Mouse (Mus musculus) midbrain, embryonic 12.5 days (tissue): ENCODE data around the gene Gpi1. TPM values are rescaled to one million over a fixed set of nuclear protein-coding genes. Genes with fewer than 3 reads are reported as not detected.

Experiments used
- ATAC-seq: fragments of 200-750 bp; cut with Nextera tagmentation; 2 replicates; pipeline ENCODE4 v1.8.0; 2017; ENCODE audit warnings: low read depth, moderate TSS enrichment, moderate library complexity; ENCODE audit not compliant: low FRiP score
- H3K27ac ChIP-seq: fragments of 300-500 bp; sonication (generic); replicated peaks from 2 replicates; pipeline ENCODE4 v1.5.1; 2016; ENCODE audit warnings: mild to moderate bottlenecking
- H3K27me3 ChIP-seq: fragments of 300-500 bp; sonication (generic); 2 replicates; pipeline ENCODE4 v1.6.1; 2016; ENCODE audit warnings: mild to moderate bottlenecking
- H3K36me3 ChIP-seq: fragments of 300-500 bp; sonication (generic); 2 replicates; pipeline ENCODE4 v1.6.1; 2016
- H3K4me1 ChIP-seq: fragments of 300-500 bp; sonication (generic); 2 replicates; pipeline ENCODE4 v1.6.1; 2016
- H3K4me2 ChIP-seq: fragments of 300-500 bp; sonication (generic); replicated peaks from 2 replicates; pipeline ENCODE4 v1.6.1; 2016; ENCODE audit warnings: mild to moderate bottlenecking, moderate library complexity
- H3K4me3 ChIP-seq: fragments of 300-500 bp; sonication (generic); 2 replicates; pipeline ENCODE4 v1.5.1; 2016; ENCODE audit warnings: mild to moderate bottlenecking
- H3K9ac ChIP-seq: fragments of 300-500 bp; sonication (generic); replicated peaks from 2 replicates; pipeline ENCODE4 v1.6.1; 2016; ENCODE audit warnings: mild to moderate bottlenecking, moderate library complexity
- H3K9me3 ChIP-seq: fragments of 300-500 bp; sonication (generic); 2 replicates; pipeline ENCODE4 v1.6.1; 2016; ENCODE audit warnings: mild to moderate bottlenecking
- WGBS: fragments of 180-500 bp; shearing (Covaris S2); methylation state at CpG from one replicate; pipeline ENCODE4 v1.1.7; 2016; 5-methylcytosine and 5-hydroxymethylcytosine counted together
- polyA plus RNA-seq: library from polyadenylated mRNA; unstranded; fragments of >200 nt; fragmentation: Nextera tagmentation; extraction: Ambion mirVana; gene quantifications from 2 replicates; pipeline ENCODE4 v1.2.1, GENCODE M21; 2016

Gene Gpi1
- polyA plus RNA-seq, 1 experiment from 2014 or later: 218 TPM

- Histone ChIP-seq H3K9ac (peak within 1 kb of the TSS; percentile 96), H3K27me3 (no peaks in the 10 kb centered on the region), H3K4me1 (peaks cover 11% of the 10 kb centered on the region), H3K36me3 (peaks cover 9% of the 10 kb centered on the region), H3K9me3 (no peaks in the 10 kb centered on the region), H3K27ac (peak within 1 kb of the TSS; percentile 89), H3K4me3 (peak within 1 kb of the TSS; percentile 91), H3K4me2 (peak within 1 kb of the TSS; percentile 75)
- 80% methylated on average over 3 of the region's 3 CpGs for WGBS
- ATAC-seq: no peak
Measured at GRCm38 (mm10) chr7:34169454-34169853, 60.7 kb downstream of the Gpi1 start, which contains the start of gene Uba2. Uba2 (minus strand) TSS chr7:34169599.

- Histone ChIP-seq H3K36me3 (peaks cover 15% of the 10 kb centered on the region), H3K9me3 (no peaks in the 10 kb centered on the region), H3K4me1 (peaks cover 11% of the 10 kb centered on the region), H3K27ac (peak overlapping the region; percentile 89), H3K9ac (peak overlapping the region; percentile 96), H3K4me2 (peak overlapping the region; percentile 75), H3K4me3 (peak overlapping the region; percentile 91), H3K27me3 (no peaks in the 10 kb centered on the region)
- ATAC-seq: peak; percentile 96
- WGBS: 10% methylated on average over 30 of the region's 30 CpGs
Measured at GRCm38 (mm10) chr7:34168470-34169251, 61.5 kb downstream of the Gpi1 start.

GRCm38 (mm10) chr7:34167766-34168469 is 62.2 kb downstream of the Gpi1 start:
- WGBS: under 1% methylated on average over 54 of the region's 54 CpGs
- Histone ChIP-seq H3K27ac (peak overlapping the region; percentile 89), H3K4me2 (peak overlapping the region; percentile 75), H3K4me3 (peak overlapping the region; percentile 91), H3K9ac (peak overlapping the region; percentile 96), H3K36me3 (peaks cover 23% of the 10 kb centered on the region), H3K27me3 (no peaks in the 10 kb centered on the region), H3K9me3 (no peaks in the 10 kb centered on the region), H3K4me1 (peaks cover 11% of the 10 kb centered on the region)
- peak; percentile 8 for ATAC-seq

GRCm38 (mm10) chr7:34166850-34167249 is 63.3 kb downstream of the Gpi1 start:
- Histone ChIP-seq H3K4me2 (peak overlapping the region; percentile 30), H3K9me3 (no peaks in the 10 kb centered on the region), H3K27me3 (no peaks in the 10 kb centered on the region), H3K9ac (no peak overlapping the region), H3K4me3 (0 out of 2 replicates have a peak overlapping the region, but pooled peaks have one; percentile 9), H3K4me1 (peaks cover 11% of the 10 kb centered on the region), H3K27ac (no peak overlapping the region), H3K36me3 (peaks cover 33% of the 10 kb centered on the region)
- 51% methylated on average over 4 of the region's 4 CpGs for WGBS
- ATAC-seq: no peak

- Histone ChIP-seq H3K9me3 (no peaks in the 10 kb centered on the region), H3K36me3 (peaks cover 42% of the 10 kb centered on the region), H3K4me3 (no peak overlapping the region), H3K9ac (no peak overlapping the region), H3K27me3 (no peaks in the 10 kb centered on the region), H3K27ac (no peak overlapping the region), H3K4me1 (peaks cover 11% of the 10 kb centered on the region), H3K4me2 (no peak overlapping the region)
- WGBS: 93% methylated on average over 3 of the region's 3 CpGs
- no peak for ATAC-seq
Measured at GRCm38 (mm10) chr7:34165999-34166398, 64.1 kb downstream of the Gpi1 start.

- H3K36me3 ChIP-seq: peaks cover 53% of the 10 kb centered on the region
- no peaks in the 10 kb centered on the region for H3K27me3 ChIP-seq
- no peak overlapping the region for H3K4me3 ChIP-seq
- no peaks in the 10 kb centered on the region for H3K9me3 ChIP-seq
- no peak overlapping the region for H3K27ac ChIP-seq
- no peak overlapping the region for H3K4me2 ChIP-seq
- peaks cover 11% of the 10 kb centered on the region for H3K4me1 ChIP-seq
- 95% methylated on average over 7 of the region's 7 CpGs for WGBS
- ATAC-seq: no peak
- no peak overlapping the region for H3K9ac ChIP-seq
Measured at GRCm38 (mm10) chr7:34164671-34165070, 65.5 kb downstream of the Gpi1 start.

GRCm38 (mm10) chr7:34159167-34159566 is 71.0 kb downstream of the Gpi1 start:
- no peaks in the 10 kb centered on the region for H3K4me1 ChIP-seq
- H3K9me3 ChIP-seq: no peaks in the 10 kb centered on the region
- ATAC-seq: no peak
- H3K27me3 ChIP-seq: no peaks in the 10 kb centered on the region
- no peak overlapping the region for H3K4me3 ChIP-seq
- 97% methylated on average over 3 of the region's 3 CpGs for WGBS
- no peak overlapping the region for H3K27ac ChIP-seq
- no peak overlapping the region for H3K9ac ChIP-seq
- H3K36me3 ChIP-seq: peaks cover 94% of the 10 kb centered on the region
- H3K4me2 ChIP-seq: no peak overlapping the region

GRCm38 (mm10) chr7:34157994-34158393 is 72.1 kb downstream of the Gpi1 start:
- Histone ChIP-seq H3K9ac (no peak overlapping the region), H3K4me3 (no peak overlapping the region), H3K27ac (no peak overlapping the region), H3K36me3 (peaks cover 96% of the 10 kb centered on the region), H3K27me3 (no peaks in the 10 kb centered on the region), H3K4me2 (no peak overlapping the region), H3K4me1 (no peaks in the 10 kb centered on the region), H3K9me3 (no peaks in the 10 kb centered on the region)
- ATAC-seq: no peak
- 92% methylated on average over 3 of the region's 3 CpGs for WGBS

Other genes starting within 250 kb of the Gpi1 start
- gene Scgb2b27, start 216.4 kb downstream of the Gpi1 start, polyA plus RNA-seq: not detected in 2 replicates
- not detected in 2 replicates for gene Scgb1b27, start 208.9 kb downstream of the Gpi1 start, polyA plus RNA-seq
- not detected in 2 replicates for gene Scgb1b30, start 134.9 kb downstream of the Gpi1 start, polyA plus RNA-seq
- 3.0 and 3.8 TPM in 2 replicates for gene Wtip, start 97.1 kb downstream of the Gpi1 start, polyA plus RNA-seq
- gene Uba2, start 60.7 kb downstream of the Gpi1 start, polyA plus RNA-seq: 247 TPM in 2 replicates
- 64.9 and 74.9 TPM in 2 replicates for gene Pdcd2l, start 33.7 kb downstream of the Gpi1 start, polyA plus RNA-seq
- gene Gm6096, start 20.7 kb upstream of the Gpi1 start, polyA plus RNA-seq: 0.76 and 1.1 TPM in 2 replicates
- 37.7 and 37.9 TPM in 2 replicates for gene 4931406P16Rik, start 83.2 kb upstream of the Gpi1 start, polyA plus RNA-seq
- 117 and 120 TPM in 2 replicates for gene Lsm14a, start 163.0 kb upstream of the Gpi1 start, polyA plus RNA-seq